Mouse (Mus musculus) brain, embryonic 14.5 days (tissue): ENCODE results near the gene Hoga1.

Source experiments
- CTCF ChIP-seq: fragments of 200-500 bp; IDR thresholded peaks from 2 replicates; pipeline ENCODE4 v1.5.1; 2012; ENCODE audit warnings: inconsistent platforms, mild to moderate bottlenecking, moderate library complexity, borderline replicate concordance; ENCODE audit not compliant: insufficient read depth, insufficient read length; ENCODE audit errors: extremely low read depth
- POLR2A ChIP-seq: fragments of 200-500 bp; IDR thresholded peaks from 2 replicates; pipeline ENCODE4 v1.6.1; 2012; ENCODE audit warnings: mild to moderate bottlenecking, inconsistent platforms, borderline replicate concordance; ENCODE audit not compliant: poor library complexity, insufficient read depth, insufficient read length, severe bottlenecking; ENCODE audit errors: extremely low read depth

GRCm38 (mm10) chr19:42037167-42037702, 8.2 kb upstream of the Hoga1 start:
- no peak for TF ChIP-seq POLR2A
- TF ChIP-seq CTCF, result no peak
